Mouse (Mus musculus) left cerebral cortex, adult 9 months (tissue): Measurements from ENCODE around the gene Ccnh.
A peak's percentile ranks its signal among the peaks of the same experiment; 100 is the strongest.
"Not testable (repeated sequence)": the region's sequence is repeated elsewhere in the genome, so short reads cannot be mapped to it uniquely, and the experiment has no call there.

Source experiments
- DNase-seq, 2 experiments: peaks; one replicate each; pipeline ENCODE4 v3.0.0; 2022; ENCODE audit warnings: low spot score in 2 of 2

Ccnh gene

DNA sequence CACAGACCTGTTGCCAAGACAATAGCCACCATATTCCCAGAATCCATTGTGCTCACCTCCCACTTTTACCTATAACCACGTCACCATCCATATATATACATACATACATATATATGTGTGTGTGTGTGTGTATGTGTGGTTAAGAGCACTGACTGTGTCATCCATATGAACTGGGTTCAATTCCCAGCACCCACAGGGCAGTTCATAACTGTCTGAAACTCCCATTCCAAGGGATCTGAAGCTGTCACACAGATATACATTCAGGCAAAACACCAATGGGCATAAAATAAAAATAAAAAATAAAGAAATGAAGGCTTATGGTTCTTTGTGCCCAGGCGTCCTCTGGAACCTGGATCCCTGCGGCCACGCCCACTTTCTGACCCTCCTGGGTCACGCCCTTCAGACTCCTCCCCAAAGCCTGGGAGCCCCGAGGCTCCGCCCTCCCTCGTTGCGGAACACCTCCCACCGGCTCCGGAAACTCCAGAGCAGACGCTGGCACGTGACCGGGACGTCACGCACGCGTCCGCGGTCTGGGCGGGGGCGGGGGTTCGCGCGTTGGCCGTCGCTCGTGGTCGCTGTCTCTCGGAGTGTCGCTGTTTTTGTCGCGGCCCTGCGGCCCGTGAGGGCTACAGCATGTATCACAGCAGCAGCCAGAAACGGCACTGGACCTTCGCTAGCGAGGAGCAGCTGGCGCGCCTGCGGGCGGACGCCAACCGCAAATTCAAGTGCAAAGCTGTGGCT lies at the start of gene Ccnh:
TSS of gene Ccnh (plus strand) at position 506 of the 741 bp plus-strand sequence.
- DNase-seq: peak; percentile 81 to 93

- DNase-seq: not testable (repeated sequence)
These were observed 45.8 kb upstream of the Ccnh start for GRCm38 (mm10) chr13:85143361-85143760.

DNA sequence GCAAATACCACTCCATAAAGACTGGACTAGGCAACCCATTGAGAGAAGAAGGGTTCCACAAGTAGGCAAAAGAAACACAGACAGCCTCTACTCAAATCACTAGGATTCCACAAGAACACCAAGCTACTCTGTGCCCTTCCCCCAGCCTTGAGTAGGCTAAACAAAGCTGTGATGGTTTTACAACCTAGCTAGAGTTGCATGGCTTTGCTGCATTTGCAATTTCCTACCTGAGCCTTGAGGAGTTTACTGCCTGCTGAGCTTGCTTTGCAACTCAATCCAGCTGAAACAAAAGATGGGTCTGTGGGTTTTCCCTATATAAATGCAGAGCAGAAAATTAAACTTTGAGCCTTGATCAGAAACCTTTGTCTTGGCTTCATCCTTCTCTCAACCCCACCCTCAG lies 42.7 kb upstream of the Ccnh start:
- no peak for DNase-seq

- DNase-seq: no peak
These were observed 34.5 kb upstream of the Ccnh start for GRCm38 (mm10) chr13:85154746-85155145.

GRCm38 (mm10) chr13:85159971-85160370 lies 29.2 kb upstream of the Ccnh start:
- DNase-seq: no peak

GRCm38 (mm10) chr13:85164512-85165124 lies 24.6 kb upstream of the Ccnh start:
- DNase-seq: peak in 1 of 2 experiments; percentile 13

DNA sequence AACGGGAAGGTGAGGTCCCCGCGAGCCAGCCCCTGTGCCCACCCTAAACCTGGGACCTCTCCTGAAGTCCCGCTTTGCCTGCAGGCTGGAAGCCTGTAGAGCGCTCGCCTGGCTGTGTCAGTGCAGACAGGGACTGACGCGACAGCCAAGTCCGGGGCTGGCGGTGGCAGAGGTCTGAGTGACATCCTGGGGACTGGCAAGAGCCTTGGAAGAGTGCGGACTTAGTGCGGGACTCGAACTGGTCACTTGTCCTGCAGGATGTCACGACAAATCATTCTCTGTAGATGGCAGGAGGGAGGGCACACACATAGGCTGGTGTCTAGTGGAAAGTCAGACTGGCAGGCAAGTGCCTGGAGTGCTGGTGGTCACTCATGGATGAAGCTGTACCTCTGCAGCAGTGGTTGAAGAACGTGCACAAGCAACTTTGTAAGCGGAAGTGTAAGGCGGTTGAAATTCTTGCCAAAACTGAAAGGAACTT lies 475 bp downstream of the Ccnh start:
- no peak for DNase-seq

DNA sequence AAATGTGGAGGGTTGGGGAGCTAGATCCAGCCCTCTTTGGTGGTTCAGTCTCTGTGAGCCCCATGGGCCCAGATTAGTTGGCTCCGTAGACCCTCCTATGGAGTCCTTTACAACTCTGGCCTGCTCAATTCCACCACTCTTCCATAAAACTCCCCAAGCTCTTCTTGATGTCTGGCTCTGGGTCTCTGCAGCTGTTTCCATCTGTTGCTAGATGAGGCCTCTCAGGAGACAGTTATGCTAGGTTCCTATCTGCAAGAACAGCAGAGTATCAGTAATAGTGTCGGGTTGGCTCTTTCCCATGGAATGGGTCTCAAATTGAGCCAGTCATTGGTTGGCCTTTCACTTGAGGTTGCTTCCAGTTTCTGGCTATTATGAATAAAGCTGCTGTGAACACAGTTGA lies 2.0 kb downstream of the Ccnh start:
- no peak for DNase-seq

DNA sequence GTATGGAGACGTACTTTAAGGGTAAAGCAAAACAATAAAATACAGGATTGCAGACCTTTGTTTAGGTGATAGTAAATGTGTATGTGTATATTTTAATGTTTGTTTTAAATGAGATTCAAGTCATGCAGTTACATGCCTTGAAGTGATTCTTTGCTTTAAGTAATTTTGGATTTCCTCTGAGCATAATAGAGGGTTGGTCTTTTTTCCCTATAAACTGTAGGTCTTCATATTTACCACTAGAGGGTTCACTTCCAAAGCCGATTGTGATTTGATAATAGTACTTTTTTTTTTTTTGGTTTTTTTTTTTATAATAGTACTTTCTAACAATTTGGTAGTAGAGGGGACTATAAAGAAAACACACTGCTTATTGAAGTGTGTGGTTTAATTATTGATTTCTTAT lies 18.3 kb downstream of the Ccnh start:
- no peak for DNase-seq

- no peak for DNase-seq
These were observed 19.4 kb downstream of the Ccnh start for GRCm38 (mm10) chr13:85208656-85209055.

DNA sequence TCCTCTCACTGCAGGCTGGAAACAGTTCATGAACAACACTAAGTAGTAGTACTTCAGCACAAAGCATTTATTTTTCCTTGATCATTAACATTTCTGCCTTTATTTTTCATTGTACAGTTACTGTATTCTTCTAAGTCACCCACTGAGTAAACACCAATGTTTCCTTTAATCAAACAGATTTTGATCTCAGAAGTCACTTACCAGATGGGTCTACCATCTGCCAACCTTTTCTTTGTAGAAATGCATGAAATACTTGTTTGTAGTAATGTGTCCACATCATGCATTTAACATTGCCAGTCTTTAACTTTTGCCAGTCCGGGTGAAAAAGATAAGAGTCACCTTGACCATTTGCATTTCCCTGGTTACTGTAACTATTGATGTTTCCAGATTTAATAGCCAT lies 21.1 kb downstream of the Ccnh start:
- no peak for DNase-seq

DNA sequence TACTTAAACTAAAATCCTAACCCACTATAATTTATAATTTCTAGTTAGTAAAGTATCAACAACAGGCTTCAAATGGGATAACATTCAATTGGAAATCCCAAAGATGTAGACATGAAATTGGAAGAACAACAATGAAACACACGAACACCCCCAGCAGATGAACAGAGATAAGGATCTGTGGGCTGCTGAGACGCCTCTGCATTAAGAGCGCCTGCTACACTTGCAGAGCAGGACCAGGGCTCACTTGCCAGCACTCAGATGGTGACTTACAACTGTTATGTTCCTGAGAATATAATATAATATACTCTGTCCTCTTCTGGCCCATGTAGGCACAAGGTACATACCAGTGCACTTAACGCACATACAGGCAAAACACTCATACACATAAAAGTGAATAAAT lies 29.4 kb downstream of the Ccnh start:
- DNase-seq: no peak

- no peak for DNase-seq
These were observed 49.6 kb downstream of the Ccnh start for GRCm38 (mm10) chr13:85238760-85239159.
